Mouse (Mus musculus) layer of hippocampus, postnatal 25 days (tissue): ENCODE data around the gene Mphosph6. TPM values are rescaled to one million over a fixed set of nuclear protein-coding genes. Genes with fewer than 3 reads are reported as not detected.
A peak's percentile ranks its signal among the peaks of the same experiment; 100 is the strongest.

Experiments
- DNase-seq, 2 experiments: peaks; one replicate each; pipeline ENCODE4 v3.0.0; 2022; ENCODE audit warnings: mixed read lengths in 2 of 2, low spot score in 1 of 2; ENCODE audit errors: extremely low spot score in 1 of 2
- total RNA-seq, 2 experiments: library from RNA; stranded (reverse); gene quantifications; 2 replicates each; pipeline ENCODE4 v1.2.3; 2021

Gene Mphosph6
- 10 to 100 TPM; 18.1 to 24.8 TPM for total RNA-seq

- peak; percentile 83 to 97 for DNase-seq
Observed at GRCm38 (mm10) chr8:117801443-117802298, at the start of gene Mphosph6. Gene Mphosph6 (minus strand): TSS chr8:117801943.

- DNase-seq, result no peak
Observed at GRCm38 (mm10) chr8:117850420-117850819, 48.7 kb upstream of the Mphosph6 start.

GRCm38 (mm10) chr8:117847865-117848264 is 46.1 kb upstream of the Mphosph6 start:
- no peak for DNase-seq

- DNase-seq, result no peak
Observed at GRCm38 (mm10) chr8:117843694-117844093, 42.0 kb upstream of the Mphosph6 start.

GRCm38 (mm10) chr8:117813524-117813923 is 11.8 kb upstream of the Mphosph6 start:
- DNase-seq, result no peak

GRCm38 (mm10) chr8:117810676-117811075 is 8.9 kb upstream of the Mphosph6 start:
- no peak for DNase-seq

- DNase-seq, result no peak
Observed at GRCm38 (mm10) chr8:117805419-117805818, 3.7 kb upstream of the Mphosph6 start.

GRCm38 (mm10) chr8:117802299-117802689 is 551 bp upstream of the Mphosph6 start:
- no peak for DNase-seq

GRCm38 (mm10) chr8:117798066-117798465 is 3.7 kb downstream of the Mphosph6 start:
- no peak for DNase-seq

- DNase-seq, result no peak
Observed at GRCm38 (mm10) chr8:117796464-117796863, 5.3 kb downstream of the Mphosph6 start.

- no peak for DNase-seq
Observed at GRCm38 (mm10) chr8:117794581-117794980, 7.2 kb downstream of the Mphosph6 start.

GRCm38 (mm10) chr8:117792616-117793144 is 9.1 kb downstream of the Mphosph6 start:
- DNase-seq, result no peak

GRCm38 (mm10) chr8:117786428-117786827 is 15.3 kb downstream of the Mphosph6 start:
- DNase-seq, result no peak

- DNase-seq, result no peak
Observed at GRCm38 (mm10) chr8:117783021-117783420, 18.7 kb downstream of the Mphosph6 start.

GRCm38 (mm10) chr8:117781375-117782129 is 20.2 kb downstream of the Mphosph6 start:
- no peak for DNase-seq

- no peak for DNase-seq
Observed at GRCm38 (mm10) chr8:117779344-117779743, 22.4 kb downstream of the Mphosph6 start.

GRCm38 (mm10) chr8:117778531-117779322 is 23.0 kb downstream of the Mphosph6 start:
- no peak for DNase-seq

GRCm38 (mm10) chr8:117776075-117776474 is 25.7 kb downstream of the Mphosph6 start:
- no peak for DNase-seq

GRCm38 (mm10) chr8:117775626-117776025 is 26.1 kb downstream of the Mphosph6 start:
- DNase-seq, result no peak

- DNase-seq, result no peak
Observed at GRCm38 (mm10) chr8:117772597-117772996, 29.1 kb downstream of the Mphosph6 start.
